Mouse (Mus musculus) neural tube, embryonic 14.5 days (tissue): ENCODE data around the gene Fgfr2. TPM values are rescaled to one million over a fixed set of nuclear protein-coding genes. Genes with fewer than 3 reads are reported as not detected.

Source experiments
- ATAC-seq: fragments of 200-750 bp; cut with Nextera tagmentation; 2 replicates; pipeline ENCODE4 v1.8.0; 2017; ENCODE audit warnings: low read depth, mild to moderate bottlenecking, moderate TSS enrichment, moderate library complexity
- H3K27ac ChIP-seq: fragments of 300-500 bp; sonication (generic); 2 replicates; pipeline ENCODE4 v1.5.1; 2014; ENCODE audit warnings: low read depth, mild to moderate bottlenecking, control low read depth, low read length, moderate library complexity, mixed read lengths
- H3K27me3 ChIP-seq: fragments of 300-500 bp; sonication (generic); 2 replicates; pipeline ENCODE4 v1.6.1; 2014; ENCODE audit warnings: low read length; ENCODE audit not compliant: control insufficient read depth, insufficient read depth
- H3K36me3 ChIP-seq: fragments of 300-500 bp; sonication (generic); 2 replicates; pipeline ENCODE4 v1.6.1; 2014; ENCODE audit warnings: low read length, mixed read lengths; ENCODE audit not compliant: control insufficient read depth, insufficient read depth
- H3K4me1 ChIP-seq: fragments of 300-500 bp; sonication (generic); 2 replicates; pipeline ENCODE4 v1.6.1; 2014; ENCODE audit warnings: low read length; ENCODE audit not compliant: control insufficient read depth, insufficient read depth
- H3K4me2 ChIP-seq: fragments of 300-500 bp; sonication (generic); 2 replicates; pipeline ENCODE4 v1.6.1; 2014; ENCODE audit warnings: mild to moderate bottlenecking, low read depth, low read length, control low read depth
- H3K4me3 ChIP-seq: fragments of 300-500 bp; sonication (generic); 2 replicates; pipeline ENCODE4 v1.5.1; 2014; ENCODE audit warnings: low read depth, low read length, control low read depth, mixed read lengths
- H3K9ac ChIP-seq: fragments of 300-500 bp; sonication (generic); replicated peaks from 2 replicates; pipeline ENCODE4 v1.6.1; 2014; ENCODE audit warnings: low read depth, mild to moderate bottlenecking, control low read depth, low read length, mixed read lengths
- H3K9me3 ChIP-seq: fragments of 300-500 bp; sonication (generic); 2 replicates; pipeline ENCODE4 v1.6.1; 2016; ENCODE audit warnings: low read length; ENCODE audit not compliant: control insufficient read depth
- WGBS: fragments of 180-500 bp; shearing (Covaris S2); extraction: QIAGEN DNeasy Blood & Tissue Kit; methylation state at CpG from one replicate; pipeline ENCODE4 v1.1.7; 2014; 5-methylcytosine and 5-hydroxymethylcytosine counted together
- microRNA-seq: library from miRNA; unstranded; fragments of <30 nt; microRNA quantifications from one replicate; pipeline ENCODE4, GENCODE M21; 2016
- polyA plus RNA-seq: library from polyadenylated mRNA; unstranded; fragments of >200 nt; fragmentation: Nextera tagmentation; extraction: Ambion mirVana; gene quantifications from 2 replicates; pipeline ENCODE4 v1.2.1, GENCODE M21; 2014

Gene Fgfr2
- polyA plus RNA-seq, 1 experiment from 2014 or later: 28.1 TPM

GRCm38 (mm10) chr7:130130226-130130625 is 2992.9 kb downstream of the Fgfr2 start:
- no peaks in the 10 kb centered on the region for H3K4me1 ChIP-seq
- H3K4me3 ChIP-seq: no peak overlapping the region
- no peaks in the 10 kb centered on the region for H3K27me3 ChIP-seq
- no peaks in the 10 kb centered on the region for H3K9me3 ChIP-seq
- no peaks in the 10 kb centered on the region for H3K36me3 ChIP-seq
- WGBS: 85% methylated on average over 5 of the region's 5 CpGs
- ATAC-seq: no peak
- no peak overlapping the region for H3K9ac ChIP-seq
- no peak overlapping the region for H3K4me2 ChIP-seq
- no peak overlapping the region for H3K27ac ChIP-seq

- Histone ChIP-seq H3K4me2 (peak overlapping the region; percentile 29; the same call in 1 of the 2 replicates), H3K36me3 (no peaks in the 10 kb centered on the region), H3K27ac (no peak overlapping the region), H3K4me3 (no peak overlapping the region), H3K9ac (no peak overlapping the region), H3K9me3 (no peaks in the 10 kb centered on the region), H3K4me1 (no peaks in the 10 kb centered on the region), H3K27me3 (no peaks in the 10 kb centered on the region)
- 9% methylated on average over 16 of the region's 16 CpGs for WGBS
- no peak for ATAC-seq
Observed at GRCm38 (mm10) chr7:130129359-130129960, 2993.7 kb downstream of the Fgfr2 start.

- Histone ChIP-seq H3K27me3 (no peaks in the 10 kb centered on the region), H3K36me3 (no peaks in the 10 kb centered on the region), H3K27ac (no peak overlapping the region), H3K9me3 (no peaks in the 10 kb centered on the region), H3K4me3 (no peak overlapping the region), H3K4me1 (no peaks in the 10 kb centered on the region; the same call in 1 of the 2 replicates), H3K4me2 (no peak overlapping the region), H3K9ac (no peak overlapping the region)
- 13% methylated on average over 2 of the region's 2 CpGs for WGBS
- no peak for ATAC-seq
Observed at GRCm38 (mm10) chr7:130121507-130121906, 3001.6 kb downstream of the Fgfr2 start.

DNA sequence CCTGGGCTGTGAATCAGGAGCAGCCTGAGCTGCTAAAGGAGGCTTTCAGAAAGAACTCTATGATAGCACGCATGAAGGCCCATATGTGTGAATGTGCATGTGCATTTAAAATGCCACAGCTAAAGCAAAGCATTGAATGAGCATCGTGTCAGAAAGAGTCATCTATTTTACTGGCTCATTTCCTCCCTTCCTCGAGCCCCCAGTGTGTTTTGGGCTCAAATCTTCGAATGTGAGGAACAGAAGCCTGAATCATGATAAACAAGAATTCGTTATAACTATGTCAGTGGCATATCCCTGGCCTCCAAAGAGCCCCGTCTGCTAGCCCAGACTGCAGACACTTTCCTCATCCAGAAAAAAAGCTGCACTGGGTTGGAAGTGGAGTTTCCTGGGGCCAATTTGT is 3003.7 kb downstream of the Fgfr2 start:
- Histone ChIP-seq H3K4me3 (no peak overlapping the region), H3K4me2 (no peak overlapping the region), H3K4me1 (no peaks in the 10 kb centered on the region; the same call in 1 of the 2 replicates), H3K9me3 (no peaks in the 10 kb centered on the region), H3K36me3 (no peaks in the 10 kb centered on the region), H3K9ac (no peak overlapping the region), H3K27me3 (no peaks in the 10 kb centered on the region), H3K27ac (no peak overlapping the region)
- 47% methylated on average over 6 of the region's 6 CpGs for WGBS
- no peak for ATAC-seq

DNA sequence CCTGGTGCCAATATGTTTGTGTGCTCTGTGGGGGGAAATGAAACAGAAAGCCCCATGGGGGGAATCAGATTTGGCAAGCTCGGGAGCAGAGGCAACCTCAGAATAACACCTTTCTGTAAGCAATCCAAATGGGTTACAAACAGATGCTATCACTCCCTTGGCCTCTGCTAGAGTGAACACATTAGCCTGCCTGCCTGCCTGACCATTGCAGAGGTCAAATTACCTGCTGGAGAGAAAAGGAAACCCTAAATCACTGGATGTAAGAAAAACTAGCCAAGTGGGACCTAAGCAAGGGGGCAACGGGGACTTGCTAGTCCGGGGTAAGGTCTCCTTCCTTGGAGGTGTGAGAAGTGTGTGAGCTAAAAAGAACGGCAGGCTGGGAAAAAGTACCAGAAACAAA is 3004.4 kb downstream of the Fgfr2 start:
- WGBS: 26% methylated on average over 4 of the region's 4 CpGs
- Histone ChIP-seq H3K9ac (no peak overlapping the region), H3K27me3 (no peaks in the 10 kb centered on the region)

DNA sequence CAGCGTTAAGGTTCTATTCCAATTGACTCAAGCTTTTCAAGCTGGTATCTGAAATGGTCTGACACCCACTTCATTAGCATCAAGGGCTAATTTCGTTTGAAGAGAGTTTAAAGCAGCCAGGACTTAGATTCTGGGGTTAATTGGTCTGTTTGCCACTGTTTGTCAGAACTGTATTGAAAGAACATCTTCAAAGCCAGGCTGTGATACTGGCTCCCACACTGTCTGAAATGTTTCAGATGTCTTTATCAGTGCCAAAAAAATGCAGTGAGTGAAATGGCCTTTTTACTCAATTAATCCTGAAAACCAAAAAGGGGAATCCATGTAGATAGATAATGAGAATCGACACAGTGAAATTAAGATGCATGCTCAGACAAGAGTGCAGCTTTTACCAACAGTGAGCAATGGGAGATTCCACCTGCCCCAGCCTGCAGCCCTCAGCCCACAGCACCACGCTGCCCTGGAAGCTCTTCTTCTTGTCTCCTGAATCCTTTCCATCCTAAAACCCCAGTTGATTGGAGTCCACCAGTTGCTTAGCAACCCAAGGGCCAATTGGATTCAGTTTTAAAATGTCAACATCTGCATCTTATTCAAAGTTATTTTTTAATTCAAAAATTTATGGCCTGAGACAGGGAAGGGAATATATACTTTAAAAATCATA is 3005.6 kb downstream of the Fgfr2 start:
- WGBS: 23% methylated on average over 4 of the region's 4 CpGs
- Histone ChIP-seq H3K9me3 (no peaks in the 10 kb centered on the region), H3K4me3 (no peak overlapping the region), H3K9ac (no peak overlapping the region), H3K4me2 (no peak overlapping the region), H3K36me3 (no peaks in the 10 kb centered on the region), H3K27ac (no peak overlapping the region), H3K4me1 (no peaks in the 10 kb centered on the region; the same call in 1 of the 2 replicates), H3K27me3 (no peaks in the 10 kb centered on the region)
- no peak for ATAC-seq

More for the DNA sequence above, 3004.4 kb downstream of the Fgfr2 start:
- H3K9me3 ChIP-seq: no peaks in the 10 kb centered on the region
- H3K4me2 ChIP-seq: no peak overlapping the region
- no peak overlapping the region for H3K27ac ChIP-seq
- no peaks in the 10 kb centered on the region; the same call in 1 of the 2 replicates for H3K4me1 ChIP-seq
- H3K4me3 ChIP-seq: no peak overlapping the region
- no peak for ATAC-seq
- H3K36me3 ChIP-seq: no peaks in the 10 kb centered on the region

DNA sequence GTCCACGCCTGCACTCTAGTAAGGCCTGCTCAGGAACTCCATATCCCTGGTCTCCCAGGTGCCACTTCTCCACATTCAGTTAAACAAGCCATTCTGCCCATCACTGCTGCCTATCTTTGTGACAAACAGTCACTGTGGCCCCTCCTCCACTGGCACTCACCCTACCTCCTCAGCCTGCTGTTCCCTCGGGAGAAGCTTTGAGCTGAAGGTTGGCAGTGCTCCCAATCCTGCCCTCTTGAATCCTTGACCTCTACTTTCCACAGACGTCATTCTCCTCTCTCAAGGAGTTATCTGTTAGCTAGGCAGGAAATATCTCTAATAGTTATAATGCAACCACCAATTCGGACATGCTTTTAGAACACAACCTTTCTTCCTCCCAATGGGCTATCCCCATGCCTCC is 3008.7 kb downstream of the Fgfr2 start:
- Histone ChIP-seq H3K27ac (no peak overlapping the region), H3K4me3 (no peak overlapping the region), H3K27me3 (no peaks in the 10 kb centered on the region), H3K4me1 (no peaks in the 10 kb centered on the region; the same call in 1 of the 2 replicates), H3K4me2 (no peak overlapping the region), H3K9ac (no peak overlapping the region), H3K9me3 (no peaks in the 10 kb centered on the region), H3K36me3 (no peaks in the 10 kb centered on the region)
- ATAC-seq: no peak
- WGBS: 80% methylated on average over 4 of the region's 4 CpGs

Small RNAs within 50 kb of the gene (microRNA-seq; reads per million reads assigned to microRNA genes)
- not detected for gene Mir7061

Other genes with a start within 250 kb of the Fgfr2 start
- 29.3 and 32.0 TPM in 2 replicates for gene Zranb1, start 192.2 kb downstream of the Fgfr2 start, polyA plus RNA-seq
- 61.1 and 65.0 TPM in 2 replicates for gene Ctbp2, start 1.0 kb upstream of the Fgfr2 start, polyA plus RNA-seq